Mouse (Mus musculus): ENCODE data around the gene Hyal3.
"Not testable (repeated sequence)": the region's sequence is repeated elsewhere in the genome, so short reads cannot be mapped to it uniquely, and the experiment has no call there.

The Hyal3 gene

DNA sequence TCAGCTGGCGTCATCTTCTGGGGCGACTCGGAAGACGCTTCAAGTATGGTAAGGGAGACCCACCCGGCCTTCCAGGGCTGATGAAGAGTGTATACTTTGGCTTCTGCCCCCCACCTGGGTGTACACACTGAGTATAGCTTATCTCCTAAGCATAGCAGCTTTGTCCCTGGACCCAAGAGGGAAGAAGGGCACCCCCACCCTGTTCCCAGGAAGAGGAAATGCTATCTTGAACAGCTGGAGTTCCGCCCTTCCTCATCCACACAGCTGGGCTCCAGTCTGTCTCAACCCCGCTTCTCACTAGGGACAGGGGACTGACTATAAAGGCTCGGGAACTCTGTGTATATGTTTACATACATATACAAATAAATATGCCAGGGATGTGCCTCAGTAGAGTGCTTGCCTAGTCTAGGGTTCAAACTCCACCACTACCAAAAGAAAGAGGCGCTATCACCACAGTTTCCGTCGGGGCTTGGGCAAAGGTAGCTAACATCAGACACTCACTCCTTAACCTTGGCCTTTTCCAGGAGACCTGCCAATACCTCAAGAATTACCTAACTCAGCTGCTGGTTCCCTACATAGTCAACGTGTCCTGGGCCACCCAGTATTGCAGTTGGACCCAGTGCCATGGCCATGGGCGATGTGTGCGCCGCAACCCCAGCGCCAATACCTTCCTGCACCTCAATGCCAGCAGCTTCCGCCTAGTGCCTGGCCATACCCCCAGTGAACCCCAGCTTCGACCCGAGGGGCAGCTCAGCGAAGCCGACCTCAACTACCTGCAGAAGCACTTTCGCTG is 8.9 kb upstream of the Hyal3 start:
- DNase-seq (ENCODE audit: low spot score) = no peak

DNA sequence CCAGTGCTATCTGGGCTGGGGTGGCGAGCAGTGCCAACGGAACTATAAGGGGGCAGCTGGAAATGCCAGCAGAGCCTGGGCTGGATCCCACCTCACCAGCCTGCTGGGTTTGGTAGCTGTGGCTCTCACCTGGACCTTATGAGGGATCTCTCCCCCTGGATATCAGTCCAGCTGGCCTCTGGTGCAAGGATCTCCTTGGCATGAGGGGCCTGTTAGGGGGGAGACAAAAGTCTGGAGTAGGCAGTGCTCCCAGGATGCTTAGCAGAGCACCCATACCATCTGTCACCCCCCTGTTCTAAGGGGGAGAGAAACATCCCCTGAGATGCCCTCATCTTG is 8.3 kb upstream of the Hyal3 start:
- DNase-seq (ENCODE audit: low spot score) = no peak

GRCm38 (mm10) chr9:107573774-107574173 is 6.8 kb upstream of the Hyal3 start:
- DNase-seq (ENCODE audit: low spot score) = not testable (repeated sequence)

GRCm38 (mm10) chr9:107575579-107576356 is 4.8 kb upstream of the Hyal3 start:
- no peak for DNase-seq (ENCODE audit: low spot score)

- peak; percentile 54 for DNase-seq (ENCODE audit: low spot score)
Measured at GRCm38 (mm10) chr9:107576357-107577107, 4.1 kb upstream of the Hyal3 start, which contains the start of gene Hyal1. Gene Hyal1 (plus strand): TSS chr9:107576927.

DNA sequence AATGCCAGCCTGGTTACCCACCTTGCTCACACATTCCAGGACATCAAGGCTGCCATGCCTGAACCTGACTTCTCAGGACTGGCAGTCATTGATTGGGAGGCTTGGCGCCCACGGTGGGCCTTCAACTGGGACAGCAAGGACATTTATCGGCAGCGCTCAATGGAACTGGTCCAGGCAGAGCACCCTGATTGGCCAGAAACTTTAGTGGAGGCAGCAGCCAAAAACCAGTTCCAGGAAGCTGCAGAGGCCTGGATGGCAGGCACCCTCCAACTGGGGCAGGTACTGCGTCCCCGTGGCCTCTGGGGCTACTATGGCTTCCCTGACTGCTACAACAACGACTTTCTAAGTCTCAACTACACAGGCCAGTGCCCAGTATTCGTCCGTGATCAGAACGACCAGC is 2.7 kb upstream of the Hyal3 start:
- DNase-seq (ENCODE audit: low spot score) = no peak

DNA sequence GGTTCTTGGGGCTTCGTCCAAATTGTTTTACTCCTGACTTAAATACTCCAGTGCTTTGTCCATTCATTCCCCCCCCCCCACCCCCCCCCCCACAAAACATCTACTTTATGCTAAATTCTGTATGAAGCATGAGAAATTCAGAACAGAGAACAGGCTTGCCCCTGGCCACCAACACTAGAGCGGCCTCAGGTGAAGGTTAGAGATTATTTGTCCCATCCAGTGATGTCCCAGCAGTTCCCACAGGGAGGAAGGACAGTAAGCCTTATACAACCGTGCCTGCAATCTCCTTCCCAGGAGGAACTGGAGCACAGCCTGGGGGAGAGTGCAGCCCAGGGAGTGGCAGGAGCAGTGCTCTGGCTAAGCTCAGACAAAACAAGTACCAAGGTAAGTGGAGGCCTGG is 2.0 kb upstream of the Hyal3 start, which contains the start of gene Naa80:
Naa80 (plus strand) TSS at position 301 of the 400 bp plus-strand sequence.
- DNase-seq (ENCODE audit: low spot score) = no peak

GRCm38 (mm10) chr9:107579023-107579900 is 1.4 kb upstream of the Hyal3 start:
- DNase-seq (ENCODE audit: low spot score) = peak; percentile 48

- no peak for DNase-seq (ENCODE audit: low spot score)
Measured at GRCm38 (mm10) chr9:107581584-107581983, 966 bp downstream of the Hyal3 start.

- DNase-seq (ENCODE audit: low spot score) = no peak
Measured at GRCm38 (mm10) chr9:107582509-107583062, 2.0 kb downstream of the Hyal3 start.

DNA sequence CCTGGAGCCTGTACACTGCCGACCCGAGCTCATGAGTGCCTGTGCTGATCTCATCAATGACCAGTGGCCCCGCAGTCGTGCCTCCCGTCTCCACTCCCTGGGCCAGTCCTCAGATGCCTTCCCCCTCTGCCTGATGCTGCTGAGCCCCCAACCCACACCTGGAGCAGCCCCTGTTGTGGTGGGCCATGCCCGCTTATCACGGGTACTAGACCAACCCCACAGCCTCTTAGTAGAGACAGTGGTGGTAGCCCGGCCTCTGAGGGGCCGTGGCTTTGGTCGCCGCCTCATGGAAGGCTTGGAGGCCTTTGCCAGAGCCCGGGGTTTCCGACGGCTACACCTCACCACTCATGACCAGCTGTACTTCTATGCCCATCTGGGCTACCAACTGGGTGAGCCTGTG is 2.6 kb downstream of the Hyal3 start:
- no peak for DNase-seq (ENCODE audit: low spot score)

- DNase-seq (ENCODE audit: low spot score) = no peak
Measured at GRCm38 (mm10) chr9:107586504-107586903, 5.9 kb downstream of the Hyal3 start.

- peak; percentile 97 for DNase-seq (ENCODE audit: low spot score)
Measured at GRCm38 (mm10) chr9:107586974-107587832, 6.6 kb downstream of the Hyal3 start, which contains the start of gene Ifrd2. Gene Ifrd2 (plus strand): TSS chr9:107587642.

- DNase-seq (ENCODE audit: low spot score) = peak; percentile 76
Measured at GRCm38 (mm10) chr9:107587833-107588639, 7.4 kb downstream of the Hyal3 start.

DNA sequence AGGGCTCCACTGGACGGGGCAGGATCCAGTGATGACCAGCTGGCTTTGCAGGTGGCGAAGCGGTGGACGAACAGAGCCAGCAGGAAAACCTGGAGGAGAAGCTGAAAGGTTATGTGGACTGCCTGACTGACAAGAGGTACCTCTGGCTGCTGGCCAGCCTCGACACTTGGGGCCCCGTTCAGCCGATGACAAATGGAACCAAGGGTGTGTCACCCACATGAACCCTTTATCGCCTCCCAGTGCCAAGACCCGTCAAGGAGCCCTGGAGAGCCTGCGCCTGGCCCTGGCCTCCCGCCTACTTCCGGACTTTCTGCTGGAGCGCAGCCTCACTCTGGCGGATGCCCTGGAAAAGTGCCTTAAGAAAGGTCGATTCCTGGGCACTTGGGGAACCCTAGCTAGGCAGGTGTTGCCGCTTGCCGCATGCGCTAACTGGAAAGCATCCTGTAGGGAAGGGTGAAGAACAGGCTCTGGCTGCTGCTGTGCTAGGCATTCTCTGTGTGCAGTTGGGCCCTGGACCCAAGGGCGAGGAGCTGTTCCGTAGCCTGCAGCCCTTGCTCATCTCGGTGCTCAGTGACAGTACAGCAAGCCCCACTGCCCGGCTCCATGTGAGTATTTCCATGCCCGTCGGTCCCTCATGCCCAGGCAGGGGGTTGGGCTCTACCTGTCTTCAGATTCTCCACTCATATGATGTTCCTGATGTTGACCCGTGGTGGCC is 9.6 kb downstream of the Hyal3 start:
- no peak for DNase-seq (ENCODE audit: low spot score)

DNA sequence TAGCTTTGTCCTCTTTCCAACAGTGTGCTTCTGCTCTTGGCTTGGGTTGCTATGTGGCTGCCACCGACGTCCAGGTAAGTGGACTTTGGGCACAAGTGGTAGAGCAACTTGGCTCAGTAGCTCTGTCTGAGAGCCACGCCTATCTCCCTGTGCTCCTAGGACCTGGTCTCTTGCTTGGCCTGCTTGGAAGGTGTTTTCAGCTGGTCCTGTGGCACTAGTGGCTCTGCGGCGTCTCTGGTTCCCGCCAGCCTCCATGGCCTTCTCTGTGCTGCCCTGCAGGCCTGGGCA is 10.1 kb downstream of the Hyal3 start:
- no peak for DNase-seq (ENCODE audit: low spot score)

GRCm38 (mm10) chr9:107593101-107593976 is 12.7 kb downstream of the Hyal3 start:
- peak; percentile 58 for DNase-seq (ENCODE audit: low spot score)
